Mouse (Mus musculus): ENCODE data around the gene Tnfrsf9. TPM values are rescaled to one million over a fixed set of nuclear protein-coding genes. Genes with fewer than 3 reads are reported as not detected.

Tnfrsf9 gene
- polyA plus RNA-seq, 1 experiment from 2014 or later, result 1.1 TPM

- no peaks in the 10 kb centered on the region for H3K36me3 ChIP-seq (ENCODE audit: insufficient read depth, low read length)
- H3K4me1 ChIP-seq (ENCODE audit: insufficient read depth, low read depth, low read length), result no peaks in the 10 kb centered on the region
- H3K9me3 ChIP-seq (ENCODE audit: low read length), result no peaks in the 10 kb centered on the region
- DNase-seq (ENCODE audit: low spot score) (no peak), ATAC-seq (no peak)
- H3K4me3 ChIP-seq (ENCODE audit: low read depth, low read length), result no peak overlapping the region
- no peaks in the 10 kb centered on the region for H3K27me3 ChIP-seq (replicated peaks; ENCODE audit: insufficient read depth, low read length)
- WGBS, result 35% methylated on average over 10 of the region's 10 CpGs
- H3K27ac ChIP-seq (ENCODE audit: low read length), result no peak overlapping the region
- TF ChIP-seq EP300 (IDR thresholded peaks at IDR 0.05) (no peak), CTCF (IDR thresholded peaks at IDR 0.05) (no peak)
- H3K4me2 ChIP-seq (replicated peaks; ENCODE audit: low read depth, low read length), result no peak overlapping the region
- no peak overlapping the region for H3K9ac ChIP-seq (replicated peaks; ENCODE audit: low read depth)
Measured at GRCm38 (mm10) chr4:150927789-150928188, 13.4 kb downstream of the Tnfrsf9 start.

- Histone ChIP-seq H3K4me1 (ENCODE audit: insufficient read depth, low read depth, low read length) (no peaks in the 10 kb centered on the region), H3K9me3 (ENCODE audit: low read length) (no peaks in the 10 kb centered on the region), H3K27me3 (replicated peaks; ENCODE audit: insufficient read depth, low read length) (no peaks in the 10 kb centered on the region), H3K9ac (replicated peaks; ENCODE audit: low read depth) (no peak overlapping the region), H3K4me2 (replicated peaks; ENCODE audit: low read depth, low read length) (no peak overlapping the region), H3K27ac (ENCODE audit: low read length) (no peak overlapping the region), H3K4me3 (ENCODE audit: low read depth, low read length) (no peak overlapping the region), H3K36me3 (ENCODE audit: insufficient read depth, low read length) (no peaks in the 10 kb centered on the region)
- no peak for TF ChIP-seq EP300 (IDR thresholded peaks at IDR 0.05)
- no peak for TF ChIP-seq CTCF (IDR thresholded peaks at IDR 0.05)
- 58% methylated on average over 1 of the region's 1 CpGs for WGBS
- ATAC-seq (no peak), DNase-seq (ENCODE audit: low spot score) (no peak)
Measured at GRCm38 (mm10) chr4:150933503-150933902, 19.1 kb downstream of the Tnfrsf9 start.

GRCm38 (mm10) chr4:150937293-150938062 is 23.1 kb downstream of the Tnfrsf9 start:
- Histone ChIP-seq H3K9me3 (ENCODE audit: low read length) (no peaks in the 10 kb centered on the region), H3K4me2 (replicated peaks; ENCODE audit: low read depth, low read length) (no peak overlapping the region), H3K27me3 (replicated peaks; ENCODE audit: insufficient read depth, low read length) (no peaks in the 10 kb centered on the region), H3K36me3 (ENCODE audit: insufficient read depth, low read length) (no peaks in the 10 kb centered on the region), H3K4me3 (ENCODE audit: low read depth, low read length) (no peak overlapping the region), H3K9ac (replicated peaks; ENCODE audit: low read depth) (no peak overlapping the region), H3K4me1 (ENCODE audit: insufficient read depth, low read depth, low read length) (no peaks in the 10 kb centered on the region), H3K27ac (ENCODE audit: low read length) (no peak overlapping the region)
- no peak for DNase-seq (ENCODE audit: low spot score)
- no peak for ATAC-seq
- 64% methylated on average over 16 of the region's 16 CpGs for WGBS
- TF ChIP-seq EP300 (IDR thresholded peaks at IDR 0.05), result no peak

- H3K9ac ChIP-seq (replicated peaks; ENCODE audit: low read depth), result no peak overlapping the region
- no peaks in the 10 kb centered on the region for H3K9me3 ChIP-seq (ENCODE audit: low read length)
- H3K4me1 ChIP-seq (ENCODE audit: insufficient read depth, low read depth, low read length), result no peaks in the 10 kb centered on the region
- H3K27ac ChIP-seq (ENCODE audit: low read length), result no peak overlapping the region
- H3K4me2 ChIP-seq (replicated peaks; ENCODE audit: low read depth, low read length), result no peak overlapping the region
- no peak for DNase-seq (ENCODE audit: low spot score)
- H3K36me3 ChIP-seq (ENCODE audit: insufficient read depth, low read length), result no peaks in the 10 kb centered on the region
- H3K27me3 ChIP-seq (replicated peaks; ENCODE audit: insufficient read depth, low read length), result no peaks in the 10 kb centered on the region
- no peak overlapping the region for H3K4me3 ChIP-seq (ENCODE audit: low read depth, low read length)
- TF ChIP-seq CTCF (IDR thresholded peaks at IDR 0.05) (no peak), EP300 (IDR thresholded peaks at IDR 0.05) (no peak)
- ATAC-seq, result no peak
- WGBS, result 18% methylated on average over 14 of the region's 14 CpGs
Measured at GRCm38 (mm10) chr4:150938063-150938452, 23.7 kb downstream of the Tnfrsf9 start.

- TF ChIP-seq CTCF (IDR thresholded peaks at IDR 0.05) (no peak), EP300 (IDR thresholded peaks at IDR 0.05) (no peak)
- no peak overlapping the region for H3K9ac ChIP-seq (replicated peaks; ENCODE audit: low read depth)
- H3K9me3 ChIP-seq (ENCODE audit: low read length), result no peaks in the 10 kb centered on the region
- H3K36me3 ChIP-seq (ENCODE audit: insufficient read depth, low read length), result no peaks in the 10 kb centered on the region
- 59% methylated on average over 13 of the region's 13 CpGs for WGBS
- no peak for DNase-seq (ENCODE audit: low spot score)
- H3K27ac ChIP-seq (ENCODE audit: low read length), result no peak overlapping the region
- H3K4me2 ChIP-seq (replicated peaks; ENCODE audit: low read depth, low read length), result no peak overlapping the region
- no peak overlapping the region for H3K4me3 ChIP-seq (ENCODE audit: low read depth, low read length)
- no peaks in the 10 kb centered on the region for H3K4me1 ChIP-seq (ENCODE audit: insufficient read depth, low read depth, low read length)
- no peaks in the 10 kb centered on the region for H3K27me3 ChIP-seq (replicated peaks; ENCODE audit: insufficient read depth, low read length)
- no peak for ATAC-seq
Measured at GRCm38 (mm10) chr4:150939991-150940651, 25.8 kb downstream of the Tnfrsf9 start.

- Histone ChIP-seq H3K4me1 (ENCODE audit: insufficient read depth, low read depth, low read length) (no peaks in the 10 kb centered on the region), H3K36me3 (ENCODE audit: insufficient read depth, low read length) (no peaks in the 10 kb centered on the region), H3K4me2 (replicated peaks; ENCODE audit: low read depth, low read length) (no peak overlapping the region), H3K9ac (replicated peaks; ENCODE audit: low read depth) (no peak overlapping the region), H3K9me3 (ENCODE audit: low read length) (no peaks in the 10 kb centered on the region), H3K27me3 (replicated peaks; ENCODE audit: insufficient read depth, low read length) (no peaks in the 10 kb centered on the region), H3K4me3 (ENCODE audit: low read depth, low read length) (no peak overlapping the region), H3K27ac (ENCODE audit: low read length) (no peak overlapping the region)
- DNase-seq (ENCODE audit: low spot score), result no peak
- 87% methylated on average over 7 of the region's 7 CpGs for WGBS
- ATAC-seq, result no peak
- TF ChIP-seq CTCF (IDR thresholded peaks at IDR 0.05) (no peak), EP300 (IDR thresholded peaks at IDR 0.05) (no peak)
Measured at GRCm38 (mm10) chr4:150944707-150945106, 30.3 kb downstream of the Tnfrsf9 start.
